Mouse (Mus musculus): ENCODE results near the gene Il17rc.

Gene Il17rc

DNA sequence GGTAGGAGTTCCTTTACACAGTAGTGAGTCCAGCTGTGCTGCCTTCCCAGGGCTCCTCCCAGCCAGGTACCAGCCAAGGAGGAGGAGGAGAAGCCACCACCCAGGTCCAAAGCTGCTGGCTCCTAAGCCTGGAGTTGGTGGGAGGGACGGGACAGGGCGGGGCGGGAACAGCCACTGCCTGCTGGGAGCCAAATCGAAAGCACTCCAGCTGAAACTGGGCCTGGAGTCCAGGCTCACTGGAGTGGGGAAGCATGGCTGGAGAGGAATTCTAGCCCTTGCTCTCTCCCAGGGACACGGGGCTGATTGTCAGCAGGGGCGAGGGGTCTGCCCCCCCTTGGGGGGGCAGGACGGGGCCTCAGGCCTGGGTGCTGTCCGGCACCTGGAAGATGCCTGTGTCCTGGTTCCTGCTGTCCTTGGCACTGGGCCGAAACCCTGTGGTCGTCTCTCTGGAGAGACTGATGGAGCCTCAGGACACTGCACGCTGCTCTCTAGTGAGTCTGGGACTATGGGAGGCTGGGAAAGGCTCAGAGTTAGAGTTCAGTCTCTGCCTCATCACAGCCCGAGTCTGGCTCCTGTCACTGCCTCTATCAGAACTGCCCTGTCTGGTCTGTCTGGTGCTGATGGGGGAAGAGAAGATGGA lies at the start of gene Il17rc:
Gene Il17rc, plus strand, starts transcription at position 131 of the 640 bp plus-strand sequence.
- DNase-seq = no peak

DNA sequence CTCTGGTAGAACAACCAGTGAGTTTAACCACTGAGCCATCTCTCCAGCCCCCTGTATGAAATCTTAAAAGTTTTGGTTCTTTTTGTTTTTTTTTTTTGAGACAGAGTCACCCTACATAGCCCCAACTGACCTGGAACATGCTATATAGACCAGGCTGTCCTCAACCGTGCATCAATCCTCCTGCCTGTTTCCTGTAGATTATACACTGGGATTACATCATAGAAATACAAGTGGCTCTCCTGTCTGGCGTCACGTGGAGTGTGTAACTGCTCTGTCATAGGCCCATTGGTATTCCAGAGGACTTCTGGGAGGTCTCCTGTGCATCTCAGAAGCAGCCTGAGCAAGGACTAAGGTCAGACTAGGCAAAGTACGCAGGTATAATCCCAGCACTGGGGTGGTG lies 48.2 kb upstream of the Il17rc start:
- DNase-seq = no peak

DNA sequence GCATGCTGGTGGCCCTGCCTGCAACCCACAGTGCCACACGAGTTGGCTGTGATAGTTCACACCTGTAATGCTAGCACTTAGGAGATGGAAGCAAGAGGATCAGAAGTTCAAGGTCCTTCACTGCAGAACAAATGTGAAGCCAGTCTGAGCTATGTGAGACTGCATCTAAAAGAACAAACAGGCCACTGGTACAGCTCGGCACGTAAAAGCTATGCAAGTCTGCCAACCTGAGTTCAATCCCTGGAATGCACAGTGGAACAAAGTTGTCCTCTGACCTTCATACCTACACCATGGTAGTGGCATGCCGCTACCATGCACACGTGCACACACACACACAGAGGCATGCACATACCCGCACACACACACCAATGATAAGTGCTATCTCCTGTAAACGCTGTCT lies 47.0 kb upstream of the Il17rc start:
- DNase-seq = no peak

DNA sequence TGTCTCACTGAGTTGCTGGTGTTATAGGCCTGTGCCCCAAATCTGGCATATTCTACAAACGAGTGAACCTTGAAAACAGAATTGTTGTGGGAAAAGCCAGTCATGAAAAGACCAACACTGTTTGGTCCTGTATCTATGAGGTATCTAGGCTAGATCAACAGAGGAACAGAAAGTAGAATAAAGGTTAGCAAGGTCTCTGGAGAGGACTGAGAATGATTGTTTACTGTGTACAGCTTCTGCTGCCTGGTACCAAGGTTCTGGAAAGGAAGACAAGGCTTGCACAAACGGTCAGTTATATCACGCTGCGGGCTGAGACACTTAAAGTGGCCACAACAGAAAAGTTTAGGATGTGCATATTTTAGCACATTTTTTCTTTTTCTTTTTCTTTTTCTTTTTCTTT lies 44.5 kb upstream of the Il17rc start:
- no peak for DNase-seq

DNA sequence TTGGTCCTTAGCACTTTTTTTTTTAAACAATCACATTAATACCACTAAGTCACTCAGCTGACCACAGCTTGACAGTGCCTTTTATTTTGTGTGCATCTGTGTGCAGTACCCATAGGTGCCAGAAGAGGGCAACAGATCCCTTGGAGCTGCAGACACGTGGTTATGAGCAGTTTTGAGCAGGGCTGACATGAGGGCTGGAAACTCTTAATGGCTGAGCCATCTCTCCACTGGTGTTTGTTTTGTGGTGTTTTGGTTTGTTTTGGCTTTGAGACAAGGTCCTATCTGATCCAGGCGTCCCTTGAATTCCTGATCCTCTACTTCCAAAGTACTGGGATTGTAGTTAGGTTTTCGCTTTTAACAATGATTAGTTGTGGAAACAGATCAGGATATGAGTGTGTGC lies 43.8 kb upstream of the Il17rc start:
- no peak for DNase-seq

DNA sequence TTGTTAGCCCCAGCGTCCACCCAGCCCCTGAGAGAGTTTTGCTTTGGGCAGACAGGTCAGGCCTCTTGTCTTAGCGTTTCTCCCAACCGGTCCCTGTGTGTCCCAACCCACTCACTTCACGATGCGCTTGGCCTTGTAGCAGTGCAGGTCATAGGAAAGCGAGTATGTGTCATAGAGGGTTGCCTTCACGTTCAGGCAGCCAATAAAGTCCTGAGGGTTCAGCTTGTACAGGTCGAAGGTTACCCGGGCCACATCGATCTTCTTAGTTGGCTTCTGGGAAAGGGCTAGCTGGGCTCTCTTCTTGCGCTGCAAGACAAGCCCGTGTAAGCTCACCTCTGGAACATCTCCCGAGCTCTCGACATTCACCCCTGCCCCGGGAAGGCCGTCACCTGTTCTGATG lies 43.2 kb upstream of the Il17rc start:
- DNase-seq = no peak

DNA sequence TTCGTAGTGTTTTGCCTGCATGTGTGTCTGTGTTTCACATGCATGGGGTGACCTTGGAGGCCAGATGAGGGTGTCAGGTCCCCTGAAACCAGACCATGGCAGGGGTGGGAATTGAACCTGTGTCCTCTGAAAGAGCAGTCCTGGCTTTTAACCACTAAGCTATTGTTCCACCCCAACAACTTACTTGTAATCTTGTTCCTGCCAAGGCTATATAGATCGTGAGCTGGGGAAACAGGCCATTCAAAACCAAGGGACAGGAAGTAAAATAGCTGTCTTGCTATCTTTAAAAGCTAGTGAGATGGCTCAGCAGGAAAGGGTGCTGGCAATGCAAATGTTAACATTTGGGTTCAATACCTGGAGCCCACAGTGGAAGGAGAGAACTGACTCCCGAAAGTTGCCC lies 41.3 kb upstream of the Il17rc start:
- DNase-seq = no peak

DNA sequence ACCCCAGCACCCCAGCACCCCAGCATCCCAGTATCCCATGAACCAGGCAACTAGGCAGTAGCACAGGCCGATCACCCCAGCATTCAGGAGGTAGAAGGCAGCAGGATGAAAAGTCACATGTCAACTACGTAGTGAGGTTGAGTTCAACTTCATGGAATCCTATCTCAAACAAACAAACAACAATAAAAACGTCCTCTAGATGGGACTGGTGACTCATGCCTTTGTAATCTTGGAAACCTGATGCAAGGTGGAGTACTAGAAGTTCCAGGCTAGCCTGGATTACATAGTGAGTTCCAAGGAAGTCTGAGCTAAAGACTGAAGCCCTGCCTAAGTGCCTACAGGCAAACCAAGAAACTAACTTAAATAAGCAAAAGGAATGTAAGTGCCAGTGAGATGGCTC lies 40.4 kb upstream of the Il17rc start:
- DNase-seq = no peak

DNA sequence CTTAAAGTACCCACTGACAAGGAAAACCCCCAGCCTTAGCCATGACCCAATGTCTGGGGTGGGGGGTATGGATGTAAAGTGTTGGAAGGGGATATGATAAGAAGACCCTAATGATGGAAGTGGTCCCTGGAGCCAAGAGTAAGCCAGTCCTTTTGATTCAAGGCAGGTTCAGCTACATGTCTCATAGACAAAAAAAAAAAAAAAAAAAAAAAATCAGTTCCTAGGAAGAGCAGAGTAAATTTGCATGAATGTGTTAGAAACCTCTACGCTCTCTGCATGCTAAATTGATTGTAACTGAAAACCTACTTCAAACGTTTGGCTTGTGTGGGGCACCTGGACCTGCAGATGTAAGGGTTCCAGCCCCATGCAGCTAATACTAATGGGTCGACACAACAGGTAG lies 39.4 kb upstream of the Il17rc start:
- DNase-seq = no peak

DNA sequence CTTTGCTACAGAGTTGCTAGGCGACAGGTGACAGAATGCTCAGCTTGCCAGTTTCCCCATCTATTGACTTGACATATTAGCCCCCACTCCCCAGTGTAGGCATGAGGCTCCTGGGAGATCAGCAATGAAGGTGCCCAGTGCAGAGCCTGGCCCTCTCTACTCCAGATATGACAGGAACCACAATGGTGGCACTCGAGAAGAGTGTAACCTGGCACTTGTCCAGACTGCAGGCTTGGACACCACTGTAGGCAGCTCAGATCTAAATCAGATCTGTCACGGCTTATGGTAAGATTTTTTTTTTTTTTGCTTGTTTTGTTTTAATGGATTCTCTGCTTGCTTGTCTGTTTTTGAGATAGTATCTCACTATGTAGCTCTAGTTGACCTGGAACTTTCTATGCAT lies 37.6 kb upstream of the Il17rc start:
- DNase-seq = no peak

DNA sequence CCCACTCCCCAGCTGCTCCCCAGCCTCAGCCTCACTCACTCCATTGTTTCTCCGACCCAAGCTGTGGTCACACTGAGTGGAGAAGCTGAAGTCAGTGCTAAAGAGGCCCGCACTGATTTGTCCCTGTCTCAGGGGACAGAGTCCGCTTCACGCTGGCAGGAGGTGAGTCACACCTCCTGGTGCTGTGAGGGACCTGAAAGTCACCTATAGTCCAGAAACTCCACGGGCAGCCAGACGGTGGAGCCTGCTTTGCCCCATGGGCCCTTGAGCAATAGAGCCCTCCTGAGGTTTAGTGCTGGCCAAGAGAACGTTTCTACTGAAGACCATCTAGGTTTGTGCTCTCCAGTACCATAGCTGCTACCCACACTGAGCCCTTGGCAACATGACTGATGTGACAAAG lies 36.5 kb upstream of the Il17rc start:
- DNase-seq = no peak

DNA sequence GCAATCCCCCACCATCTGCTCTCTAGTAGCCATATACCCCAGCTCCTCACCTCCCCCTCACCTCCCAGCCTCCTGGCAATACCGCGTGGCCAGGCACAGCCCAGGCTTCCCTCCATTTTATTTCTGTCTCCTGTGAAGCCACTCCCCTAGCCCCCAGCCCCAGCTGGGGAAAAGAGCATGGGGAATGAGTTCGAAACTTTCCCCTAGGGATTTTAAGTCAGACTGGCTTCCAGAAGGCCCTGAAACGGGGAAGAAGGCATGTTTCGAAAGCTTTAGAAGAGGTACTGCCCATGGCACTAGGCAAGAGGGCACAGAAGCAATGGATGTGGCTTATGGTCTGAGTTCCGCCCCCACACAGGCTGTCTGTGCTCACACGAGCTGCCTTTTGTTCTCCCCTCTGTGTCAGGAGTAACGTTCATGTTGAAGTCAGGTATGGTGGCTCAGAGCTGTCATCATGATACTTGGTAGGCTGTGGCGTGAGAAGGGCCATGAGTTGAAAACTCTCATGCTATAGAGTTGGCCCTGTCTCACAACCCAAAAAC lies 35.5 kb upstream of the Il17rc start, which contains the start of gene Cidec:
Gene Cidec, minus strand, starts transcription at position 97 of the 542 bp plus-strand sequence.
- DNase-seq = no peak

DNA sequence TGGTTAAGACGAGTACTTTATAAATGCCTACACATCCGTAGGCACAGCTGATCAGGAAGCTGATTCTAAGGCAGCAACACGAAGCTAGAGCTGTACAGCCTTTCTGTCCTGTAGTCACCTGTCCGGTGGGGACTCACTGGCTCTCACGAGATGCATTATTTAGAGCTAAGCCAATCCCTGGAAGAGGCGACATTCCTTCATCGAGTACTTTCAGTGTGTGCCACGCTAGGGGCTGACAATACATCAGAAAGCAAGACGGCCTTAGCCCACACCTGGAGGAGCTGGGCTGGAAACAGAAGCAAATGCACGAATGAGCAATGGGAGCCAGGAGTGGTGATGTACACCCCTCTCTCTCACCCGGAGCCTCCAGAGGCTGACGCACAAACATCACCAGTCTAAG lies 34.1 kb upstream of the Il17rc start:
- DNase-seq = no peak

DNA sequence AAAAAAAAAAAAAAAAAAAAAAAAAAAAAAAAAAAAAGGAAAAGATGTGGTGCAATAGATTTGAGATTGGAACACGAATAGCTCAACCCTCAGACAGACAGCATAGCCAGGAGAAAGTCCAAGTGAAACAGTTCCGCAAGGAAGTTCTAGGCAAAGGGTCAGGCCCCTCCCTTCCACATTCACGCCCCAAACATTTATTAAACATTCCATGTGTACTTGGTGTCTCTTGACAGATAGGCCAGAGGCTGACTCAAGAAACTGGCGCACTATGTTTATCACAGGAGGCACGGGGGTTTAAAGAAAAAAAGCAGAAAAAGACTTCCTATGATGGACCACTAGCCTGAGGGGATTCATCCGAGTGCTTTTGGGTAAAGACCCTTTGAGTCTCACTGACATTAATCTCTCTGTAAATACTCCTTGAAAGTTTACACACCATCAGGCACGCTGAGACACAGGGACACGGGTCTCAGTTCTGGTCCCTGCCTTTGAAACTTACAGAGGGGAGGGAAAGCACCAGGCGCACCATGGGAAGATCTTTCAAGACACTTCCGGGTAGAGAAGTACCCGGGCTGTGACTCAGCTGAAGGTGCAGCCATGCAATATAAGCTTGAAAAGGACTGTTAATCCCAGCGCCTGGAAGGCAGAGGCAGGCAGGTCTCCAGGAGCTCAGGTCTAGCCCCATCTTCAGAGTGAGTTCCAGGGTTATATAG lies 32.4 kb upstream of the Il17rc start:
- no peak for DNase-seq

DNA sequence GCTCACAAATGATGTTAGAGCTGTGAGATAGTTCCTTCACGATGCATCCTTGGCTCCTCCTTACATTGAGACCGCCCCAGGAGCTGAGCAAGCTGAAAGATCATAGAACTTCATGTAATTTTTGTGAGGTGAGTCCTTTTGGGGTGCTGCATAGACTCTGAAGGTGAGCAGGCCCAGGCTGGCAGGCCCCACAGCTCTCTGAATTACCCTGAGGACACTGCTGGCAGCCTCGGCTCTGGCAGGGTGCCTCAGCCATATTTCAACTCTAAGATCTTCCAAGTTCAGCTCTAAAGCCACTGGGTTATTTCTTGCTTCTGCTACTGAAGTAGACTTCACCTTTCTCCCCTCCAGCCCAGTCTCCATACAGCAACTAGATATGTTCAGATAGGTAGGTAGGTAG lies 30.5 kb upstream of the Il17rc start:
- no peak for DNase-seq

DNA sequence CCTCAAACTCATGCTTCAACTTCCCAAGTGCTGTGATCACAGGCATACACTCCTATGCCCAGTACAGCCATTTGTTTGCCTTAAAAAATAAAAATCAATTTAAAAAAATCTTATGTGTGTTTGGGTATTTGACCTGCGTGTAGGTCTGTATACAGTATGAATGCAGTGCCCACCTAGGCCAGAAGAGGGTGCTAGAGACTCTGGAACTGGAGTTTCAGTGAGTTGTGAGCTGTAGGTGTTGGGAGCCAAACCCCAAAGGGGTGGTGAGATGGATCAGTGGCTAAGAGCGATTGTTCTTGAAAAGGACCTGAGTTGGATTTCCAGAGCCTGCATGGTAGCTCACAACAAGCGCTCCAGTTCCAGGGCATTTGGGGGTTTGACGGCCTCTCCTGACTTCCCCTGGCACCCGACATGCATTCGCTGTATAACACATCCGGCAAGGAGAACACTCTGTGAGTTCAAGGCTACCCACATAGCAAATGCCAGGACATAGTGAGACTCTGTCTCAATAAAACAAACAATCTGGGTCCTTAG lies 30.0 kb upstream of the Il17rc start:
- peak; percentile 39 for DNase-seq

DNA sequence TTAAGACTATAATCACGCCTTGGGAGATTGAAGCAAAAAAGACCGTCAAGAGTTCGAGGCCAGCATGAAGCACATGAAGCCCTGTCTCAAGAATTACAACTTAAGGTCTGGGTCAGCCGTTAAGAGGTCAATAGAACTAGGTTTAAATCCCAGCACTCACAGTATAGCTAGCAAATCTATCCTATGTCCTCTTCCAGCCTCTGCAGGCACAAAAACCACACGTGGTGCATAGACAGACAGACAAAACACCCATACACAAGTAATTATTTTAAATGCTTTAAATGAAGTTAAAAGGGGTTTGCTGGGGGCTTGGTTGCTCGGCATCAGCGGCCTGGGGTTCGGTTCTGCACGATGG lies 29.2 kb upstream of the Il17rc start:
- no peak for DNase-seq

DNA sequence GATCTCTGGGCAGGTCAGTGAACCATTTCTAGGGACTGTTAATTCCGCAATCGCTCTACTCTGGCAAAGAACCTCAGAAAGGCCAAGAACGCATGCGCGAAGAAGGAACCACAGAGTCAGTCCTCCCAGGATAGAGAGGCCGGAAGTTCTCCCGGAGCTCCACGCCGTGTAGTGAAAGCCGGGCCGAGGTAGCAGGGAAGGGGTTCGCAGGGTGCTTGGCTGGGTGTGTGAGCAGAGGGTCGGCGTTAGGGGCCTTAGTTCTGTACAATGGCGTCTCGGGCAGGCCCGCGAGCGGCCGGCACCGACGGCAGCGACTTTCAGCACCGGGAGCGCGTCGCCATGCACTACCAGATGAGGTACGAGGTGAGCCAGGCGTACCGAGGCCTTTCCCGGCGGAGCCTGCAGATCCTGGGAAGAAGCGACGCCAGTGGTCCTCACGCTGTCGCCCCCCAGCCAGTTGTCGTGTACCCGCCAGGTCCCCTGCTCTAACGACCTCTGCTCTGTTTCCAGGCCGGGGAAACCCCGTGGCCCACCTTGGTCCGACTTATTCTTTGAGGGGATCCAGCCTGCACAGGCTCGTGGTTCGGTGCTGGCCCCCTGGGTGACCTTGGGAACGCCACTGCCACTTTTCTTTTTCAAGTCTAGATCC lies 28.7 kb upstream of the Il17rc start, which contains the start of gene Jagn1:
Gene Jagn1, plus strand, starts transcription at position 128 of the 649 bp plus-strand sequence.
- peak; percentile 87 for DNase-seq

DNA sequence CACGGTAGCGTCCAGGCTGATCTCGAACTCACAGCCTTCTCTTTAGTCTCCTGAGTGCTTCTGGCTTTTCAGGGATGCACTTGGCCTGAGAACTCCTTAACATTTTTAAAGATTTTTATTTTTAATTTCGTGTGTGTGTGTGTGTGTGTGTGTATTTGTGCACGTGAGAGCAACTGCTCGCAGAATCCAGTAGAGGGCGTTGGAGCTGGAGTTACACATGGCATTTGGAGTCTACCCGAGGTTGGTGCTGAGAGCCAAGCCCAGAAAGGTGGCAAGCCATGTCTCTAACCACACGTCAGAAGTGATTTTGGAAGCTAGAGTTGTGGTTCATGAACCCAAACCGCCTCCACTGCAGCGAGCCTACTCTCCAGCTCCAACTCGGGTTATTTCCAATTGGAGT lies 28.1 kb upstream of the Il17rc start:
- DNase-seq = no peak

DNA sequence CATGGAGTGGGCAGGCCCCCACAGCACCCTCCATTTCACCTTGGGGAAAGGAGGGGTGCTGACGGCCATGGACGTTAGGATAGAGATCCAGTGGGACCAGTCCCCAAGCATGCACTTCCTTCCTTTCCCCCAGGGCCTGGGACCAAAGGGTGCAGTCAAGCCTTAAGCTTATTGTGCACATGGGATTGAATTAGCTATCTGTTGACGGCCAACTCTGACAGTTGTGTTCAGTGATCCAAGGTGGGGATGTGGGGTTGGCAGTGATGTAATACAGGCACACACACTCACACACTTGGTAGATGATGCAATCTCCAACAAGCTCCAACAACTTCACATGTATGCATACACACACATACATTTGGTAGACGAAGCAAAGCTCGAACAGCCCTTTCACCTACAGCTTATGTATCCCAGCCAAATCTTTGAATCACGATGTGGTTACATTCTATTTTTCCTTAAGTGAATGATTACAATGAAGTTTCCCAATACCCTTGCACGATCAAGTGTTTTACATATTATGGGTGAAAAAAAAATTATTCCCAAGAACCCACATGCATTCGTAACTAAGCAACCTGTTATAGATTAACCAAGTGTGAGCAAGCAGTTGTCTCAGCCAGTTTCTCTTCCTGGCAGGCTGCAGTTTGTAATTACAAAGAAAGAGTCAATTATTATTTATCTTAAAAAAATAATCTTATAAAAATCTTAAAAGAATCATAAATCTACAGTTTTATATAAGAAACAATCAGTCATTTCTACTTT lies 26.8 kb upstream of the Il17rc start:
- no peak for DNase-seq

DNA sequence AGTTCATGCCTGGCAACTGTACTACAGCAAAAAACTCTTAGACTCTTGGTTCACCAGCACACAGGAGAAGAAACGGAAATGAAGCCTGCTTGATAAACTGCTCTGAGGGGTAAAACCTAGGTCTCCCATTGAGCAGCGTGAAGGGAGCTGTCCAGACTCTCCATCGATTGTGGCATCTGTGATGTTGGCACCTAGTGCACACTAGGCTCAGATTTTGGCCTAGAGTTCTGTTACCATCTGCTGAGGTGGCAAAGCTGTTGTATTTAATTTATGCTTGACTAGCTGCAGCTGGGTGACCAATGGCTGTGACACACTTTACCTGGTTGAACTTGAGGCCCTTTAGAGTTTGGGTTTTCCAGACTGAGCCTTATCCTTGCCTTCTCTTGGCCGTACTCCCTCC lies 23.6 kb upstream of the Il17rc start:
- DNase-seq = no peak

DNA sequence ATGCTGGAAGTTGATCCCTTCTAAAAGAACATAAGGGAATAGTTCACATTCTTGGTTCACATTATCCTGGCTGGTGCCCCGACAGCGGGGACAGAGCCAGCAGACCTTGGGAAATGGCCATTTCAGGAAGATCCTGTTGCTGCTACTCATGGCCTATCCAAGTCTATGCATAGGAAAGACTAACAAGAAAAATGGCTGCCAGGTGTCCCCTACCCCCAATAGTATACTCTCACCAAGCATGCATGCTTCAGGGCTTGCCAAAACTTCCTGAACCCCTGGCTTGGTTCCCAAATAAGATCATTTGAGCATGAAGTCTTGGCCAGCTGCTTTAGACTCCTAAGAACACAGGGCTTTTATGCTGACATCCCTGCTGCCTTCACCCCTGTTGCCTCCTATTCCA lies 19.4 kb upstream of the Il17rc start:
- DNase-seq = no peak

DNA sequence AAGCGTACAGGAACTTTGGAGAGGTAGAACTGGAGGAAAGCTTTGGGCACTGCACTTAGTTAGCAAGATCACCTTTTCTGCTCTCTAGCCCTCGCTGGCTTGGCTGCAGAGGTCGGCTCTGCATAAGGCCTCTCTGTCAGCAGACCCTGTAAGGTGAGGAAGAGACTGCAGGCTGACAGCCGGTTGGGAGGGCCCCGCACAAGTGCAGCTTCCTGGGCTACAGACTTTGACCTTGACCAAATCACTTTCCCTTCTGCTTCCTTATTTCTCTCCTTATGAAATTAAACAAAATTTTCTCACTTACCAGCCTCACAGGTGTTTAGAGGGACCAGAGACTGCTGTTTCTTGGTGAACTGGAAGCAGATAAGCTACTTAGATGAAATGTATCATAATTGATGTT lies 16.2 kb upstream of the Il17rc start:
- no peak for DNase-seq

Data from right cerebral cortex, postnatal 25 days (tissue).